Mouse (Mus musculus) forebrain, embryonic 13.5 days (tissue): ENCODE results near the gene Zbtb8a. TPM values are rescaled to one million over a fixed set of nuclear protein-coding genes. Genes with fewer than 3 reads are reported as not detected.
"Not testable (repeated sequence)": the region's sequence is repeated elsewhere in the genome, so short reads cannot be mapped to it uniquely, and the experiment has no call there.

Experiments
- ATAC-seq: fragments of 200-750 bp; cut with Nextera tagmentation; 2 replicates; pipeline ENCODE4 v1.8.0; 2017
- H3K27ac ChIP-seq: fragments of 300-500 bp; sonication (generic); 2 replicates; pipeline ENCODE4 v1.5.1; 2015; ENCODE audit warnings: inconsistent platforms, mild to moderate bottlenecking, moderate library complexity
- H3K27me3 ChIP-seq: fragments of 300-500 bp; sonication (generic); 2 replicates; pipeline ENCODE4 v1.6.1; 2015; ENCODE audit warnings: mild to moderate bottlenecking, inconsistent platforms
- H3K36me3 ChIP-seq: fragments of 300-500 bp; sonication (generic); 2 replicates; pipeline ENCODE4 v1.6.1; 2015; ENCODE audit warnings: mild to moderate bottlenecking, inconsistent platforms; ENCODE audit not compliant: poor library complexity, severe bottlenecking
- H3K4me1 ChIP-seq: fragments of 300-500 bp; sonication (generic); 2 replicates; pipeline ENCODE4 v1.6.1; 2015; ENCODE audit warnings: inconsistent platforms
- H3K4me2 ChIP-seq: fragments of 300-500 bp; sonication (generic); 2 replicates; pipeline ENCODE4 v1.6.1; 2015; ENCODE audit warnings: inconsistent platforms, mild to moderate bottlenecking, moderate library complexity
- H3K4me3 ChIP-seq: fragments of 300-500 bp; sonication (generic); 2 replicates; pipeline ENCODE4 v1.5.1; 2015; ENCODE audit warnings: mild to moderate bottlenecking, inconsistent platforms
- H3K9ac ChIP-seq: fragments of 300-500 bp; sonication (generic); 2 replicates; pipeline ENCODE4 v1.6.1; 2015; ENCODE audit warnings: mild to moderate bottlenecking, inconsistent platforms
- H3K9me3 ChIP-seq: fragments of 300-500 bp; sonication (generic); replicated peaks from 2 replicates; pipeline ENCODE4 v1.6.1; 2016; ENCODE audit warnings: inconsistent platforms
- WGBS: fragments of 180-500 bp; shearing (Covaris S2); methylation state at CpG from one replicate; pipeline ENCODE4 v1.1.7; 2015; 5-methylcytosine and 5-hydroxymethylcytosine counted together
- polyA plus RNA-seq: library from polyadenylated mRNA; unstranded; fragments of >200 nt; fragmentation: Nextera tagmentation; extraction: Ambion mirVana; gene quantifications from 2 replicates; pipeline ENCODE4 v1.2.1, GENCODE M21; 2015

Zbtb8a gene
- 12.9 and 13.6 TPM in 2 replicates for polyA plus RNA-seq

GRCm38 (mm10) chr4:129377601-129378390 lies at the start of gene Zbtb8a:
TSS of gene Zbtb8a (minus strand) at chr4:129378116.
- ATAC-seq = peak; percentile 86
- peak within 1 kb of the TSS; percentile 71 for H3K4me2 ChIP-seq
- H3K27ac ChIP-seq = peak within 1 kb of the TSS; percentile 86
- WGBS = 2% methylated on average over 40 of the region's 65 CpGs
- H3K4me3 ChIP-seq = peak within 1 kb of the TSS; percentile 76
- peaks cover 11% of the 10 kb centered on the region for H3K4me1 ChIP-seq
- peak within 1 kb of the TSS; percentile 90 for H3K9ac ChIP-seq
- no peaks in the 10 kb centered on the region for H3K36me3 ChIP-seq
- H3K27me3 ChIP-seq = peaks cover 30% of the 10 kb centered on the region
- H3K9me3 ChIP-seq = no peaks in the 10 kb centered on the region

- 78% methylated on average over 5 of the region's 5 CpGs for WGBS
Measured at GRCm38 (mm10) chr4:129418321-129418720, 40.4 kb upstream of the Zbtb8a start.

GRCm38 (mm10) chr4:129416478-129416877 lies 38.6 kb upstream of the Zbtb8a start:
- no peaks in the 10 kb centered on the region for H3K27me3 ChIP-seq
- no peaks in the 10 kb centered on the region for H3K36me3 ChIP-seq
- no peaks in the 10 kb centered on the region for H3K9me3 ChIP-seq
- no peak overlapping the region for H3K27ac ChIP-seq
- H3K4me3 ChIP-seq = no peak overlapping the region
- H3K4me2 ChIP-seq = no peak overlapping the region
- WGBS = 91% methylated on average over 5 of the region's 5 CpGs
- no peak for ATAC-seq
- H3K9ac ChIP-seq = no peak overlapping the region
- no peaks in the 10 kb centered on the region for H3K4me1 ChIP-seq

More at GRCm38 (mm10) chr4:129418321-129418720, 40.4 kb upstream of the Zbtb8a start:
- Histone ChIP-seq H3K4me1 (no peaks in the 10 kb centered on the region), H3K9ac (no peak overlapping the region), H3K27ac (no peak overlapping the region), H3K9me3 (no peaks in the 10 kb centered on the region), H3K36me3 (no peaks in the 10 kb centered on the region), H3K4me3 (no peak overlapping the region), H3K4me2 (no peak overlapping the region), H3K27me3 (no peaks in the 10 kb centered on the region)
- ATAC-seq = no peak

GRCm38 (mm10) chr4:129415892-129416291 lies 38.0 kb upstream of the Zbtb8a start:
- Histone ChIP-seq H3K9ac (no peak overlapping the region), H3K4me1 (no peaks in the 10 kb centered on the region), H3K27ac (no peak overlapping the region), H3K4me3 (no peak overlapping the region), H3K27me3 (no peaks in the 10 kb centered on the region), H3K4me2 (no peak overlapping the region), H3K9me3 (no peaks in the 10 kb centered on the region), H3K36me3 (no peaks in the 10 kb centered on the region)
- ATAC-seq = no peak
- WGBS = 90% methylated on average over 5 of the region's 5 CpGs

- 0 out of 2 replicates have a peak, but pooled peaks cover 4% of the 10 kb centered on the region for H3K4me1 ChIP-seq
- no peaks in the 10 kb centered on the region for H3K36me3 ChIP-seq
- no peaks in the 10 kb centered on the region for H3K9me3 ChIP-seq
- ATAC-seq = no peak
- no peak overlapping the region for H3K9ac ChIP-seq
- no peak overlapping the region for H3K27ac ChIP-seq
- H3K27me3 ChIP-seq = no peaks in the 10 kb centered on the region
- H3K4me3 ChIP-seq = no peak overlapping the region
- no peak overlapping the region for H3K4me2 ChIP-seq
Measured at GRCm38 (mm10) chr4:129410991-129411390, 33.1 kb upstream of the Zbtb8a start.

- H3K4me1 ChIP-seq, H3K27me3 ChIP-seq, H3K27ac ChIP-seq, ATAC-seq, H3K9me3 ChIP-seq, H3K9ac ChIP-seq, H3K36me3 ChIP-seq, H3K4me3 ChIP-seq, H3K4me2 ChIP-seq: not testable (repeated sequence)
- 91% methylated on average over 3 of the region's 3 CpGs for WGBS
Measured at GRCm38 (mm10) chr4:129410532-129410931, 32.6 kb upstream of the Zbtb8a start.

- H3K4me3 ChIP-seq = peak overlapping the region; percentile 41
- H3K4me2 ChIP-seq = peak overlapping the region; percentile 62
- no peaks in the 10 kb centered on the region for H3K9me3 ChIP-seq
- H3K27me3 ChIP-seq = no peaks in the 10 kb centered on the region
- WGBS = 4% methylated on average over 25 of the region's 25 CpGs
- no peak overlapping the region for H3K27ac ChIP-seq
- no peak for ATAC-seq
- peak overlapping the region; percentile 60 for H3K9ac ChIP-seq
- H3K4me1 ChIP-seq = 0 out of 2 replicates have a peak, but pooled peaks cover 4% of the 10 kb centered on the region
- H3K36me3 ChIP-seq = no peaks in the 10 kb centered on the region
Measured at GRCm38 (mm10) chr4:129406447-129406846, 28.5 kb upstream of the Zbtb8a start.

- no peaks in the 10 kb centered on the region for H3K27me3 ChIP-seq
- no peak overlapping the region for H3K4me3 ChIP-seq
- no peak overlapping the region for H3K27ac ChIP-seq
- H3K4me1 ChIP-seq = no peaks in the 10 kb centered on the region
- H3K36me3 ChIP-seq = no peaks in the 10 kb centered on the region
- no peak overlapping the region for H3K4me2 ChIP-seq
- WGBS = 82% methylated on average over 4 of the region's 4 CpGs
- H3K9ac ChIP-seq = no peak overlapping the region
- ATAC-seq = no peak
- H3K9me3 ChIP-seq = no peaks in the 10 kb centered on the region
Measured at GRCm38 (mm10) chr4:129399813-129400212, 21.9 kb upstream of the Zbtb8a start.

- Histone ChIP-seq H3K4me1 (peaks cover 4% of the 10 kb centered on the region; the same call in 1 of the 2 replicates), H3K9ac (no peak overlapping the region), H3K4me2 (no peak overlapping the region), H3K27ac (no peak overlapping the region), H3K27me3 (no peaks in the 10 kb centered on the region), H3K36me3 (no peaks in the 10 kb centered on the region), H3K4me3 (no peak overlapping the region), H3K9me3 (no peaks in the 10 kb centered on the region)
- WGBS = 93% methylated on average over 3 of the region's 3 CpGs
- ATAC-seq = no peak
Measured at GRCm38 (mm10) chr4:129396960-129397359, 19.0 kb upstream of the Zbtb8a start.

GRCm38 (mm10) chr4:129394089-129394870 lies 16.4 kb upstream of the Zbtb8a start:
- H3K4me2 ChIP-seq = no peak overlapping the region
- H3K27me3 ChIP-seq = no peaks in the 10 kb centered on the region
- H3K27ac ChIP-seq = no peak overlapping the region
- ATAC-seq = no peak
- no peak overlapping the region for H3K9ac ChIP-seq
- 39% methylated on average over 12 of the region's 12 CpGs for WGBS
- H3K9me3 ChIP-seq = no peaks in the 10 kb centered on the region
- no peak overlapping the region for H3K4me3 ChIP-seq
- H3K36me3 ChIP-seq = no peaks in the 10 kb centered on the region
- H3K4me1 ChIP-seq = peaks cover 4% of the 10 kb centered on the region; the same call in 1 of the 2 replicates

GRCm38 (mm10) chr4:129390936-129391557 lies 13.1 kb upstream of the Zbtb8a start:
- Histone ChIP-seq H3K36me3 (no peaks in the 10 kb centered on the region), H3K9ac (no peak overlapping the region), H3K27me3 (no peaks in the 10 kb centered on the region), H3K4me1 (peaks cover 4% of the 10 kb centered on the region; the same call in 1 of the 2 replicates), H3K4me3 (no peak overlapping the region), H3K9me3 (no peaks in the 10 kb centered on the region), H3K27ac (no peak overlapping the region), H3K4me2 (no peak overlapping the region)
- ATAC-seq = no peak
- 84% methylated on average over 7 of the region's 7 CpGs for WGBS

GRCm38 (mm10) chr4:129390216-129390743 lies 12.4 kb upstream of the Zbtb8a start:
- no peaks in the 10 kb centered on the region for H3K36me3 ChIP-seq
- no peaks in the 10 kb centered on the region for H3K9me3 ChIP-seq
- no peak overlapping the region for H3K4me2 ChIP-seq
- H3K9ac ChIP-seq = no peak overlapping the region
- no peak overlapping the region for H3K4me3 ChIP-seq
- peaks cover 4% of the 10 kb centered on the region; the same call in 1 of the 2 replicates for H3K4me1 ChIP-seq
- H3K27me3 ChIP-seq = no peaks in the 10 kb centered on the region
- WGBS = 90% methylated on average over 14 of the region's 14 CpGs
- no peak overlapping the region for H3K27ac ChIP-seq
- no peak for ATAC-seq
